Mouse (Mus musculus) gastrocnemius, postnatal 25 days (tissue): ENCODE measurements at regions not wholly inside any gene's neighbourhood (a gene's known extent, or its start where the extent isn't known, plus 50 kb on each side); places are given as distances from the start of the nearest gene placed in this dataset.
A peak's percentile ranks its signal among the peaks of the same experiment; 100 is the strongest.

Experiments
- DNase-seq: peaks from one replicate; pipeline ENCODE4 v3.0.0; 2022

GRCm38 (mm10) chr5:131377136-131377535 lies 68.8 kb upstream of the Galnt17 start:
- no peak for DNase-seq

DNA sequence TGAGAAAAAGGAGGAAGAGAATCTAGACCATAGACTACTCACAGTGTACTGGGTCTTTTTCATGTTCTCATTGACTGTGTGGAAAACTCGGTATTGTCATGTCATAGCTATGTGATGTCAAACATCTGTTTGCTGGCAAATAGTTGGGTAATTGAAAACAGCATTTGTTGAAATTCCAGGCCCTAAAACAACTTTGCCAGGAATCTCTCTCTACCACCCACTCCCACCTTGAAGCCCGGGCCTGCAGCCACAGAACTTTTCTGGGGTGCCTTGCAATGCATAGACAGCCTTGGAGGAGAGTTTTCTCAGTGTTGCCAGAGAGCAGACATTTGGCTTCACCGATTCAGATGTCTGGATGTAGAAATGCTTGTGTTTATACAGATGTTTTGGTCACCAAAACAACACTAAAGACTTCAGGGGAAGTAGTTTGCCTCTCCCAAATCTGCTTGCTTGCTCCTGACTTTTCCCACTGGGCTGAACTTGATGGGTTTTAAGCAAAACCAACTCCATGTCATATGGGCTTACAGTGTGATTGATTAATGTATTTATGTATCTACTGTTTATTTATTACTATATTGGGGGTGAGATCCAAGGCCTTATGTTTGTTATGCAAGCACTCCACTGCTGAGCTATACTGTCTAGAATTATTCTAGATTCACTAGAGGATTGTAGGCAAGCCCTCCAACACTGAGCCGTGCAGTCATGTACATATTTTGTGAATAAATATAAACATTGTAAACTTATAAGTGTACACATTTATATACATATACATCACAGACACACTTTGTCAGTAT lies 63.2 kb upstream of the Galnt17 start:
- DNase-seq: peak; percentile 41

DNA sequence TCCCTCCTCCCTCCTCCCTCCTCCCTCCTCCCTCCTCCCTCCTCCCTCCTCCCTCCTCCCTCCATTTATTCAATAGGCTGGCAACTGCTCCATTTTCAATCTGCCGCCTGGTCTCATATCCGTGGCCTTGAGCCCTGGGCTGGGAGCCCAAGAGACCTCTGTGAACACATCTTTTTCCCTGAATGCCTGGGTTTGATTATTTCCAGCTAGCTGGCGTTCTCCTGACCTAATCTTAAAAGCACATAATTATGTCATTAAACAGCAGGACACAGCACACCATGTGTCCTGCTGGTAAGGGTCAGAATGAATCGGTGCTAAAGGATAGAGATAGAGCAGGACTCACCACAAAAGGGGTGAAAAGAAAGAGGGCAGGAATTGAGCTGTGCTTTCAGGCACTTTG lies 59.2 kb upstream of the Galnt17 start:
- DNase-seq: no peak

DNA sequence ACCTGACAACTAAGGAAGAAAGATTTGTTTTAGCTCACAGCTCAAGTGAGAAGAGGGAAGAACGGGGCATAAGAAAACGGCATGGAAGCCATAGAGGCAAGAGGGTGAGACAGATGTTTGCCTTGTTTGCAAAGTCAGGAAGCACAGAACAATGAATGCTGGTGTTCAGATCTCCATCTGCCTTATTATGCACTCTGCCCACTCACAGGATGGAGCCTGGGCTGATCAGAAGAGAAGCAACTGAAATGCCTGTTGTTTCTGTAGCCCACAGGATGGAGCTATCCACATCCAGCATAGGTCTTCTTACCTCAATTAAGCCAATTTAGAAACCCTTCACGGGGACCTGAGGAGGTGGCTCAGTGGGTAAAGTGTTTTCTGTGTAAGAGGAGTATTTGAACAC lies 51.5 kb upstream of the Galnt17 start:
- no peak for DNase-seq
